ENCODE assay signal across 21 mouse cellular contexts in genomic region chr4:151422361-151422760, GRCm38 (mm10).
DNase-seq lines count a peak whose midpoint lies in the region; ATAC-seq and TF ChIP-seq lines count a peak whose summit lies in the region.
"Had no signal": no experiment of that assay in that cellular context is flagged by ENCODE, and none has a peak within 500 bp of the region (broad histone marks: within the 10 kb centered on the region; RNA-seq: fewer than 3 reads in every experiment).

No protein-coding gene starts in this region.

- peaks cover 4% of the 10 kb centered on the region; the same call in 1 of the 2 replicates for H3K9me3 ChIP-seq in hindbrain, embryonic 15.5 days
- peaks cover 4% of the 10 kb centered on the region; the same call in 1 of the 2 replicates for H3K9me3 ChIP-seq in hindbrain, embryonic 11.5 days (ENCODE audit: control insufficient read depth, low read length)
- H3K9me3 ChIP-seq: limb, embryonic 10.5 days had no signal

- no peak overlapping the region for H3K9ac ChIP-seq in hindbrain, embryonic 15.5 days
- no peak overlapping the region for H3K9ac ChIP-seq in hindbrain, embryonic 11.5 days (ENCODE audit: low read depth, low read length)
- H3K9ac ChIP-seq: kidney, embryonic 15.5 days; liver, embryonic 12.5 days; neural tube, embryonic 12.5 days had no signal

- no peak for ATAC-seq in cerebellum, adult (ENCODE audit: insufficient number of reproducible peaks, low FRiP score, low TSS enrichment)
- ATAC-seq in hindbrain, embryonic 15.5 days (ENCODE audit: low FRiP score, low read depth) = no peak
- no peak for ATAC-seq in hindbrain, embryonic 11.5 days (ENCODE audit: low FRiP score)
- no peak for ATAC-seq in frontal cortex, adult (ENCODE audit: low TSS enrichment)
- ATAC-seq: CD4-positive, CD25-positive, alpha-beta regulatory T cell, adult 4 months; inflammation-experienced regulatory T-cells, adult 6 months; liver, embryonic 12.5 days; lung, postnatal 0 days had no signal

- H3K27me3 ChIP-seq in hindbrain, embryonic 15.5 days = no peaks in the 10 kb centered on the region
- no peaks in the 10 kb centered on the region for H3K27me3 ChIP-seq in hindbrain, embryonic 11.5 days (ENCODE audit: control insufficient read depth, insufficient read depth, low read length)
- H3K27me3 ChIP-seq: liver, embryonic 12.5 days; neural tube, embryonic 12.5 days had no signal

- 50% methylated on average over 8 of the region's 8 CpGs for WGBS in hindbrain, embryonic 15.5 days
- WGBS in hindbrain, embryonic 11.5 days = 71% methylated on average over 8 of the region's 8 CpGs

- peaks cover 13% of the 10 kb centered on the region for H3K4me1 ChIP-seq in hindbrain, embryonic 15.5 days (replicated peaks)
- no peaks in the 10 kb centered on the region for H3K4me1 ChIP-seq in hindbrain, embryonic 11.5 days (replicated peaks; ENCODE audit: control insufficient read depth, insufficient read depth, low read length)
- H3K4me1 ChIP-seq: kidney, embryonic 15.5 days; liver, embryonic 12.5 days had no signal

- H3K36me3 ChIP-seq in hindbrain, embryonic 15.5 days = peaks cover 3% of the 10 kb centered on the region; the same call in 1 of the 2 replicates
- no peaks in the 10 kb centered on the region for H3K36me3 ChIP-seq in hindbrain, embryonic 11.5 days (ENCODE audit: control insufficient read depth, insufficient read depth, low read length)
- H3K36me3 ChIP-seq: G1E; kidney, embryonic 15.5 days; limb, embryonic 10.5 days; liver, embryonic 12.5 days; neural tube, embryonic 12.5 days had no signal

- DNase-seq in cerebellum, adult 11 months = peak; percentile 23
- no peak for DNase-seq in hindbrain, embryonic 11.5 days (ENCODE audit: low spot score)
- DNase-seq in brain, embryonic 14.5 days (ENCODE audit: low read depth) = peak; percentile 80
- DNase-seq in cerebellum, postnatal 10 days = peak; percentile 91 to 93
- DNase-seq in embryo, embryonic 11 days = no peak
- DNase-seq: adrenal gland, postnatal 36 days; heart, postnatal 14 days; right cerebral cortex, postnatal 14 days had no signal

- H3K4me3 ChIP-seq in hindbrain, embryonic 15.5 days = no peak overlapping the region
- no peak overlapping the region for H3K4me3 ChIP-seq in hindbrain, embryonic 11.5 days (ENCODE audit: low read depth, low read length)
- H3K4me3 ChIP-seq: erythroblast, embryonic 14.5 days; kidney, embryonic 15.5 days; limb, embryonic 10.5 days; liver, embryonic 12.5 days; neural tube, embryonic 12.5 days had no signal

- H3K4me2 ChIP-seq in hindbrain, embryonic 15.5 days = no peak overlapping the region
- no peak overlapping the region for H3K4me2 ChIP-seq in hindbrain, embryonic 11.5 days (replicated peaks; ENCODE audit: low read depth, low read length)
- H3K4me2 ChIP-seq: heart, embryonic 11.5 days; kidney, embryonic 15.5 days; liver, embryonic 12.5 days; neural tube, embryonic 12.5 days had no signal

- no peak for TF ChIP-seq CTCF in brain, embryonic 14.5 days (IDR thresholded peaks at IDR 0.05; ENCODE audit: borderline replicate concordance, extremely low read depth, insufficient read depth, insufficient read length)

- H3K27ac ChIP-seq in hindbrain, embryonic 15.5 days (replicated peaks) = 0 out of 2 replicates have a peak overlapping the region, but pooled peaks have one; percentile 1
- no peak overlapping the region for H3K27ac ChIP-seq in hindbrain, embryonic 11.5 days (ENCODE audit: low read depth, low read length)
- H3K27ac ChIP-seq: kidney, embryonic 15.5 days; limb, embryonic 10.5 days; liver, embryonic 12.5 days; neural tube, embryonic 12.5 days had no signal

- no peak for TF ChIP-seq POLR2A in brain, embryonic 14.5 days (IDR thresholded peaks at IDR 0.05; ENCODE audit: borderline replicate concordance, extremely low read depth, insufficient read depth, insufficient read length, poor library complexity, severe bottlenecking)

Comparison
In these comparisons a context has a peak if more than half of its experiments do, and no peak if none do; other contexts are left out.
1. DNase-seq: peak in cerebellum, adult 11 months (single experiment), brain, embryonic 14.5 days (single experiment) and cerebellum, postnatal 10 days (2 of 2); none in hindbrain, embryonic 11.5 days (single experiment) and embryo, embryonic 11 days (single experiment).